Mouse (Mus musculus) spleen, postnatal 4 days (tissue): ENCODE results near the gene Dgkh.

Experiments used
- DNase-seq, 2 experiments: peaks; one replicate each; pipeline ENCODE4 v3.0.0; 2022; ENCODE audit warnings: low spot score in 2 of 2

Dgkh gene

GRCm38 (mm10) chr14:78539821-78540220 lies 192.8 kb downstream of the Dgkh start:
- no peak for DNase-seq

GRCm38 (mm10) chr14:78538572-78539320 lies 193.8 kb downstream of the Dgkh start:
- DNase-seq: no peak

- no peak for DNase-seq
These were observed 195.0 kb downstream of the Dgkh start for GRCm38 (mm10) chr14:78537551-78537950.

GRCm38 (mm10) chr14:78536281-78537165 lies 196.1 kb downstream of the Dgkh start, which contains the start of gene Akap11:
Gene Akap11 (minus strand): TSS chr14:78536808.
- DNase-seq: peak; percentile 86 to 93

GRCm38 (mm10) chr14:78535366-78535765 lies 197.2 kb downstream of the Dgkh start:
- DNase-seq: no peak

GRCm38 (mm10) chr14:78534651-78535050 lies 197.9 kb downstream of the Dgkh start:
- no peak for DNase-seq

GRCm38 (mm10) chr14:78533701-78534100 lies 198.9 kb downstream of the Dgkh start:
- DNase-seq: no peak

GRCm38 (mm10) chr14:78532345-78532744 lies 200.2 kb downstream of the Dgkh start:
- no peak for DNase-seq

GRCm38 (mm10) chr14:78530256-78530655 lies 202.3 kb downstream of the Dgkh start:
- DNase-seq: no peak

GRCm38 (mm10) chr14:78528461-78529425 lies 203.8 kb downstream of the Dgkh start:
- DNase-seq: no peak

GRCm38 (mm10) chr14:78526907-78527306 lies 205.7 kb downstream of the Dgkh start:
- no peak for DNase-seq

- DNase-seq: no peak
These were observed 206.1 kb downstream of the Dgkh start for GRCm38 (mm10) chr14:78526475-78526874.

- DNase-seq: no peak
These were observed 206.7 kb downstream of the Dgkh start for GRCm38 (mm10) chr14:78525611-78526457.

GRCm38 (mm10) chr14:78525059-78525458 lies 207.5 kb downstream of the Dgkh start:
- no peak for DNase-seq

- DNase-seq: no peak
These were observed 221.9 kb downstream of the Dgkh start for GRCm38 (mm10) chr14:78510713-78511112.

- no peak for DNase-seq
These were observed 222.8 kb downstream of the Dgkh start for GRCm38 (mm10) chr14:78509791-78510190.
